Mouse (Mus musculus) C2C12 (cell line): ENCODE results near the gene Gucd1. TPM values are rescaled to one million over a fixed set of nuclear protein-coding genes. Genes with fewer than 3 reads are reported as not detected.
A peak's percentile ranks its signal among the peaks of the same experiment; 100 is the strongest.
"Not testable (repeated sequence)": the region's sequence is repeated elsewhere in the genome, so short reads cannot be mapped to it uniquely, and the experiment has no call there.

ENCODE experiments used
- H3K27me3 ChIP-seq: one replicate; pipeline ENCODE4 v1.6.1; 2011; ENCODE audit not compliant: control insufficient read depth, insufficient read depth, insufficient read length
- H3K36me3 ChIP-seq: one replicate; pipeline ENCODE4 v1.6.1; 2011; ENCODE audit not compliant: control insufficient read depth, insufficient read depth
- H3K4me3 ChIP-seq: one replicate; pipeline ENCODE4 v1.5.1; 2011; ENCODE audit warnings: mild to moderate bottlenecking, control low read depth; ENCODE audit not compliant: poor library complexity, insufficient read depth, severe bottlenecking
- H3K79me2 ChIP-seq: one replicate; pipeline ENCODE4 v1.6.1; 2011; ENCODE audit not compliant: control insufficient read depth, insufficient read depth
- H3K79me3 ChIP-seq: one replicate; pipeline ENCODE4 v1.6.1; 2011; ENCODE audit warnings: low read depth, control low read depth
- H3ac ChIP-seq: one replicate; pipeline ENCODE3; 2011; ENCODE audit warnings: low read depth; ENCODE audit not compliant: control insufficient read depth, insufficient read length
- CEBPB ChIP-seq: IDR thresholded peaks from one replicate; pipeline ENCODE4 v1.6.1; 2011; ENCODE audit warnings: low read depth, mild to moderate bottlenecking, control low read depth, moderate library complexity
- CTCF ChIP-seq: IDR thresholded peaks from one replicate; pipeline ENCODE4 v1.5.1; 2011; ENCODE audit not compliant: control insufficient read depth, insufficient read depth, insufficient read length
- FOSL1 ChIP-seq: IDR thresholded peaks from one replicate; pipeline ENCODE4 v1.8.0; 2011; ENCODE audit warnings: mild to moderate bottlenecking, low read length; ENCODE audit not compliant: poor library complexity, insufficient read depth, severe bottlenecking
- MAX ChIP-seq: IDR thresholded peaks from one replicate; pipeline ENCODE4 v1.6.1; 2011; ENCODE audit warnings: mild to moderate bottlenecking, control low read depth
- MYOD1 ChIP-seq: IDR thresholded peaks from one replicate; pipeline ENCODE4 v1.6.1; 2011; ENCODE audit warnings: low read depth; ENCODE audit not compliant: control insufficient read depth, insufficient read length
- MYOG ChIP-seq: IDR thresholded peaks from one replicate; pipeline ENCODE4 v1.6.1; 2011; ENCODE audit not compliant: control insufficient read depth, insufficient read length; ENCODE audit errors: extremely low read depth
- USF1 ChIP-seq: IDR thresholded peaks from one replicate; pipeline ENCODE4 v1.6.1; 2011; ENCODE audit warnings: low read depth, mild to moderate bottlenecking, control low read depth, moderate library complexity
- polyA plus RNA-seq: library from polyadenylated mRNA; unstranded; fragments of >200 nt; fragmentation: generic; extraction: Trizol; gene quantifications from one replicate; pipeline ENCODE4 v1.2.1, GENCODE M21; 2012; ENCODE audit warnings: missing spikeins

The Gucd1 gene
- polyA plus RNA-seq, 1 experiment: 15.7 TPM

DNA sequence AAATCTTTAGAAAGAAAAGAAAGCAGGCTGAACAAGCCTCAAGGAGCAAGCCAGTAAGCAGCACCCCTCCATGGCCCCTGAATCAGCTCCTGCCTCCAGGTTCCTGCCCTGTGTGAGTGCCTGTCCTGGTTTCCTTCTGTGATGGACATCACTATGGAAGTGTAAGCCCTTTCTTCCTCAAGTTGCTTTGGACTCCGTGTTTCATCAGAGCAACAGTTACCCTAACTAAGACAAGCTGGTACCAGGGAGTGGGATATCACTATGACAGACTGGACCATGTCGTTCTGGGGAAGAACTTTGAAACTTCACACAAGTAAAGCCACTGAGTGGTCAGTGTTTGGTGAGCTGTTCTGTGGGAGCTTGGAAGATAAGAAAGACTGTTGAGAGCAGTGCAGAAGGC is 37.8 kb downstream of the Gucd1 start:
- H3K79me2 ChIP-seq: no peaks in the 10 kb centered on the region
- H3K79me3 ChIP-seq: no peaks in the 10 kb centered on the region
- H3K4me3 ChIP-seq: no peak overlapping the region
- no peaks in the 10 kb centered on the region for H3K27me3 ChIP-seq
- no peak for TF ChIP-seq MYOG
- no peak for TF ChIP-seq CTCF
- TF ChIP-seq CEBPB: no peak
- no peak for TF ChIP-seq MYOD1
- no peak for TF ChIP-seq MAX
- no peak for TF ChIP-seq USF1
- TF ChIP-seq FOSL1: no peak
- H3K36me3 ChIP-seq: no peaks in the 10 kb centered on the region
- no peak overlapping the region for H3ac ChIP-seq

- Histone ChIP-seq H3K4me3 (no peak overlapping the region), H3K79me2 (no peaks in the 10 kb centered on the region), H3ac (no peak overlapping the region), H3K79me3 (no peaks in the 10 kb centered on the region), H3K36me3 (no peaks in the 10 kb centered on the region), H3K27me3 (no peaks in the 10 kb centered on the region)
- TF ChIP-seq CTCF (no peak), CEBPB (no peak), USF1 (no peak), MAX (no peak), FOSL1 (no peak), MYOG (no peak), MYOD1 (no peak)
Measured at GRCm38 (mm10) chr10:75477034-75477433, 40.7 kb downstream of the Gucd1 start.

GRCm38 (mm10) chr10:75475139-75475850 is 42.5 kb downstream of the Gucd1 start:
- not testable (repeated sequence) for H3ac ChIP-seq, H3K4me3 ChIP-seq, H3K79me3 ChIP-seq, H3K36me3 ChIP-seq, H3K79me2 ChIP-seq, H3K27me3 ChIP-seq

DNA sequence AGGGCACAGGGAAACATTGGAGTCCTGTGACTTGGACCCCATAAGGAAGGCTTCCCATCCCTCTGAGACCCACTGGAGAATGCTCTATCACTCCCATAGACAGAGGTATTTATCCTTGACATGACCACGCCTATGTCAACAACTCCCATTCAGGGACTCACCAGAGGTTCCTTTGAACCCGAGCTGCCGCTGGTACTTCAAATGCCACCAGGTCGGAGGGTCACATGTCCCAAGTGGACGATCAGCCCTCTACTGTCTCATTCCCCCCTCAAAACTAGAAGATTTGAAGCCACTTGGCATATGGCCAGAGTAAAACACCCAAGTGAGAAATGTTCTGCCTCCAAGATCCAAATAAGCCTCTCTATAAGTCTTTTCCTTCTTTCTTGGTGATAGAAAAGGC is 43.2 kb downstream of the Gucd1 start:
- Histone ChIP-seq H3ac (no peak overlapping the region), H3K27me3 (no peaks in the 10 kb centered on the region), H3K79me2 (no peaks in the 10 kb centered on the region), H3K36me3 (no peaks in the 10 kb centered on the region), H3K79me3 (no peaks in the 10 kb centered on the region), H3K4me3 (no peak overlapping the region)
- TF ChIP-seq FOSL1 (no peak), CEBPB (no peak), CTCF (no peak), USF1 (no peak), MAX (no peak), MYOD1 (no peak), MYOG (no peak)

DNA sequence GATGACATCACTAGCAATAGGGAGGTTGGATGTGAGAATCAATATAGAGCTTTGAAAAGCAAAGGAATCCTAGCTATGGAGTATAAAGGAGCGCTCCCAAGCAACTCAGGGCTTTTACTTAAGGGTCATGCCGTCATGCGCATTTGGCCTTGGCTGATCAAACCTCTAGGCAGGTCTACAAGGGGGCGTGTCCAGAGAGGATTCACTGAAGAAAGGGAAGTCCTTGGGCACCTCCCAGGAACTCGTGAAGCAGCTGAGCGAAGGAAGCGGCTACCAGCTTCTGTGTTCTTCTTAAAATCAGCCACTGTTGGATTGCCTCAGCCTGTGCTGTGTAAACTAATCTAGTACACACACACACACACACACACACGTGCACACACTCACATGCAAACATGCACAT is 44.4 kb downstream of the Gucd1 start:
- TF ChIP-seq FOSL1 (no peak), MAX (no peak), USF1 (no peak), CEBPB (no peak), MYOD1 (no peak), CTCF (no peak), MYOG (no peak)
- Histone ChIP-seq H3K27me3 (no peaks in the 10 kb centered on the region), H3K36me3 (no peaks in the 10 kb centered on the region), H3K79me3 (no peaks in the 10 kb centered on the region), H3ac (no peak overlapping the region), H3K4me3 (no peak overlapping the region), H3K79me2 (no peaks in the 10 kb centered on the region)

DNA sequence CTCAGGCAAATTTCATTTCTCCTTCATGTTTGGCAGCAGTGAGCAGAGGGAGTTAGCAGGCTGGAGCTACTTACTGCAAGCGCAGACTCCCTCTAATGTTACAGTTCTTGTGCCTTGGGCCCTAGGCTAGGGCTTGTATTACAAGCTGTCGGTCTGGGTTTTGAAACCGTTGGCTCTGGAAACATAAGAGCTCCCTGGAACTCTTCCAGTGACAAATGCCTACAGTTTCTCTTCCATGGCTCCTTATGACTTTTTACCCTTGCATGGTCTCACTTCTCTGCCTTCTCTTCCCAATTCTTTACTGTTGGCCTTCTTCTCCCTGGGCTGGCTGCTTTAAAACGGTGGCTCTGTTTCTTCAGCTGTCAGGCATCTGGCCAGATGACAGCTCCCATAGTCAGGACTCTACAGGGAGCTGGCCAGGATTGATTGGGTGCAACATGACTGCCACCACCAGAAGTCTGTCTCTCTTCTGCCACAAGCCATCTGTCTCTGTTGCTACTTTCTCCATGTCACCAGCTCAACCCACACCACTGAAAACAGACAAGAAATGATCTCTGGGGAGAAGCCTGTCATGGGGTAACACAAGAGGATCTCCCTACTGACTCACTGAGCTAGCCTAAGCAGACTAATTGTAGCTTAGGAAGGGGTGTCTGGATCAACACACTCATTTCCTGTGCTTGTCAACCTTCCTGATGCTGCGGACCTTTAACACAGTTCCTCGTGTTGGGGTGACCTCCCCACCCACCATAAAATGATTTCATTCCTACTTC is 51.8 kb downstream of the Gucd1 start:
- Histone ChIP-seq H3K4me3 (no peak overlapping the region), H3K27me3 (no peaks in the 10 kb centered on the region), H3K79me2 (no peaks in the 10 kb centered on the region), H3K36me3 (no peaks in the 10 kb centered on the region), H3K79me3 (no peaks in the 10 kb centered on the region), H3ac (no peak overlapping the region)
- TF ChIP-seq MYOD1: peak; percentile 71
- TF ChIP-seq FOSL1: no peak
